Mouse (Mus musculus) thymus, adult 2 months (tissue): ENCODE measurements around the gene Lamc3. TPM values are rescaled to one million over a fixed set of nuclear protein-coding genes. Genes with fewer than 3 reads are reported as not detected.
A peak's percentile ranks its signal among the peaks of the same experiment; 100 is the strongest.

ENCODE experiments used
- DNase-seq: peaks from one replicate; pipeline ENCODE4 v3.0.0; 2021
- H3K27ac ChIP-seq: fragments of 200-500 bp; 2 replicates; pipeline ENCODE4 v1.5.1; 2012; ENCODE audit warnings: low read length, control low read depth; ENCODE audit not compliant: control insufficient read depth, insufficient read depth
- H3K27me3 ChIP-seq: fragments of 200-500 bp; 2 replicates; pipeline ENCODE4 v1.6.1; 2012; ENCODE audit warnings: mild to moderate bottlenecking, low read length, moderate library complexity, mixed read lengths; ENCODE audit not compliant: control insufficient read depth, insufficient read depth
- H3K36me3 ChIP-seq: fragments of 200-500 bp; 2 replicates; pipeline ENCODE4 v1.6.1; 2012; ENCODE audit warnings: mild to moderate bottlenecking, low read length, moderate library complexity; ENCODE audit not compliant: control insufficient read depth, insufficient read depth
- H3K4me1 ChIP-seq: fragments of 200-500 bp; replicated peaks from 2 replicates; pipeline ENCODE4 v1.6.1; 2012; ENCODE audit warnings: low read length; ENCODE audit not compliant: control insufficient read depth, insufficient read depth
- H3K4me3 ChIP-seq: fragments of 200-500 bp; 2 replicates; pipeline ENCODE4 v1.5.1; 2012; ENCODE audit warnings: mild to moderate bottlenecking, low read length, control low read depth, moderate library complexity; ENCODE audit not compliant: control insufficient read depth, insufficient read depth
- CTCF ChIP-seq: fragments of 200-500 bp; IDR thresholded peaks from 2 replicates; pipeline ENCODE4 v1.5.1; 2012; ENCODE audit warnings: mild to moderate bottlenecking, control low read depth, low read length, moderate library complexity, borderline replicate concordance; ENCODE audit not compliant: control insufficient read depth, poor library complexity, insufficient read depth; ENCODE audit errors: extremely low read depth
- POLR2A ChIP-seq: fragments of 200-500 bp; IDR thresholded peaks from 2 replicates; pipeline ENCODE4 v1.6.1; 2012; ENCODE audit warnings: mild to moderate bottlenecking, low read length, control low read depth, moderate library complexity; ENCODE audit not compliant: control insufficient read depth, poor library complexity, insufficient read depth; ENCODE audit errors: extremely low read depth
- WGBS: fragments of 180-500 bp; shearing (Covaris S2); methylation state at CpG from one replicate; pipeline ENCODE4 v1.1.7; 2018; 5-methylcytosine and 5-hydroxymethylcytosine counted together
- polyA plus RNA-seq: library from polyadenylated mRNA; depleted of rRNA; stranded (reverse); fragments of >200 nt; gene quantifications from 2 replicates; pipeline ENCODE4 v1.2.3, GENCODE M21; 2012; rRNA removed

Gene Lamc3
- polyA plus RNA-seq, 1 experiment: 1.1 TPM

- WGBS: 6% methylated on average over 13 of the region's 13 CpGs
- TF ChIP-seq POLR2A: no peak
- TF ChIP-seq CTCF: no peak
- no peak for DNase-seq
- peak overlapping the region; percentile 85 for H3K4me3 ChIP-seq
- peaks cover 2% of the 10 kb centered on the region for H3K4me1 ChIP-seq
- no peak overlapping the region for H3K27ac ChIP-seq
- peaks cover 34% of the 10 kb centered on the region for H3K36me3 ChIP-seq
- no peaks in the 10 kb centered on the region for H3K27me3 ChIP-seq
Observed at GRCm38 (mm10) chr2:31974809-31975371, 87.8 kb downstream of the Lamc3 start.

- no peak for DNase-seq
- no peaks in the 10 kb centered on the region for H3K4me1 ChIP-seq
- no peak overlapping the region for H3K27ac ChIP-seq
- no peak for TF ChIP-seq CTCF
- TF ChIP-seq POLR2A: no peak
- H3K27me3 ChIP-seq: no peaks in the 10 kb centered on the region
- WGBS: 95% methylated on average over 1 of the region's 1 CpGs
- peaks cover 79% of the 10 kb centered on the region for H3K36me3 ChIP-seq
- no peak overlapping the region for H3K4me3 ChIP-seq
Observed at GRCm38 (mm10) chr2:31987774-31988173, 100.7 kb downstream of the Lamc3 start.

GRCm38 (mm10) chr2:31990961-31991360, 103.9 kb downstream of the Lamc3 start:
- no peak for TF ChIP-seq POLR2A
- TF ChIP-seq CTCF: no peak
- Histone ChIP-seq H3K4me1 (no peaks in the 10 kb centered on the region), H3K27me3 (no peaks in the 10 kb centered on the region), H3K36me3 (peaks cover 75% of the 10 kb centered on the region), H3K4me3 (no peak overlapping the region), H3K27ac (no peak overlapping the region)
- DNase-seq: no peak
- 95% methylated on average over 4 of the region's 4 CpGs for WGBS

- WGBS: 95% methylated on average over 9 of the region's 9 CpGs
- H3K27me3 ChIP-seq: no peaks in the 10 kb centered on the region
- TF ChIP-seq CTCF: no peak
- TF ChIP-seq POLR2A: no peak
- no peaks in the 10 kb centered on the region for H3K4me1 ChIP-seq
- H3K27ac ChIP-seq: no peak overlapping the region
- H3K4me3 ChIP-seq: no peak overlapping the region
- H3K36me3 ChIP-seq: peaks cover 88% of the 10 kb centered on the region
- DNase-seq: no peak
Observed at GRCm38 (mm10) chr2:31994896-31995295, 107.8 kb downstream of the Lamc3 start.

GRCm38 (mm10) chr2:31996060-31996459, 109.0 kb downstream of the Lamc3 start:
- 98% methylated on average over 13 of the region's 13 CpGs for WGBS
- H3K27ac ChIP-seq: no peak overlapping the region

More at GRCm38 (mm10) chr2:31996060-31996459, 109.0 kb downstream of the Lamc3 start:
- H3K4me3 ChIP-seq: no peak overlapping the region
- no peak for TF ChIP-seq POLR2A
- TF ChIP-seq CTCF: no peak
- no peaks in the 10 kb centered on the region for H3K4me1 ChIP-seq
- H3K36me3 ChIP-seq: peaks cover 87% of the 10 kb centered on the region
- no peaks in the 10 kb centered on the region for H3K27me3 ChIP-seq
- DNase-seq: no peak

Other genes starting within 250 kb of the Lamc3 start
- 0.04 and 0.06 TPM in 2 replicates for gene Prdm12, start 247.3 kb upstream of the Lamc3 start, polyA plus RNA-seq
- 24.2 and 27.9 TPM in 2 replicates for gene Exosc2, start 216.6 kb upstream of the Lamc3 start, polyA plus RNA-seq
- 93.4 and 105 TPM in 2 replicates for gene Abl1, start 198.9 kb upstream of the Lamc3 start, polyA plus RNA-seq
- gene Qrfp, start 76.7 kb upstream of the Lamc3 start, polyA plus RNA-seq: 0.51 and 0.73 TPM in 2 replicates
- 0.81 and 1.0 TPM in 2 replicates for gene Fibcd1, start 41.3 kb upstream of the Lamc3 start, polyA plus RNA-seq
- gene Aif1l, start 62.8 kb downstream of the Lamc3 start, polyA plus RNA-seq: 3.4 and 5.0 TPM in 2 replicates
- gene Nup214, start 87.1 kb downstream of the Lamc3 start, polyA plus RNA-seq: 75.8 and 82.8 TPM in 2 replicates
- gene Fam78a, start 197.6 kb downstream of the Lamc3 start, polyA plus RNA-seq: 189 and 210 TPM in 2 replicates
- gene Plpp7, start 208.2 kb downstream of the Lamc3 start, polyA plus RNA-seq: 2.9 and 7.7 TPM in 2 replicates